ENCODE assay signal across 24 mouse cellular contexts in the genomic region with DNA sequence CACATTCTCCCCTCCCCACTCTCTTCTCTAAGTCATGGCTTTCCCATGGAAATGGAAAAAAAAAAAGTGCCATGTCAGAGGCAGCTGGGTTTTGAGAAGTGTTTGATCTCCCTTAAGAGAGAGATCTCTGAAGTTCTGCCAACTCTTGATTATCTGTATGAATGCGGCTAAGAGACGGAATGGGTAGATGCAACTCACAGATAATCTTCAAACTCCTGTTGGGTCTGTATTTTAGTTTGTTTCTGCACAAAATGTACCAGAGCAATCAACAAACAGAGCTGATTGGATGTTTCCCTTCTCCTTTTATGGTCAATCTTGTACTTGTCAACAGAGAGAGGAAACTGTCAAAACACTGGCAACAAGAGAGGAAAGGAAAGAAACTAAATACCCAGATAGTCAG. TPM values are rescaled to one million over a fixed set of nuclear protein-coding genes. Genes with fewer than 3 reads are reported as not detected.
A peak's percentile ranks its signal among the peaks of the same experiment; 100 is the strongest.
DNase-seq lines count a peak whose midpoint lies in the region; TF ChIP-seq lines count a peak whose summit lies in the region.
"Had no signal": no experiment of that assay in that cellular context is flagged by ENCODE, and none has a peak within 500 bp of the region (broad histone marks: within the 10 kb centered on the region; RNA-seq: fewer than 3 reads in every experiment).

No protein-coding gene starts in this region.

- H3K36me3 ChIP-seq in thymus, adult 2 months (ENCODE audit: control insufficient read depth, insufficient read depth, low read length), result no peaks in the 10 kb centered on the region
- H3K36me3 ChIP-seq: embryonic facial prominence, embryonic 15.5 days; heart, embryonic 13.5 days; hindbrain, embryonic 12.5 days; limb, embryonic 10.5 days; midbrain, embryonic 12.5 days; stomach, embryonic 15.5 days had no signal

- no peak for TF ChIP-seq POLR2A in thymus, adult 2 months (IDR thresholded peaks at IDR 0.05; ENCODE audit: control insufficient read depth, extremely low read depth, insufficient read depth, low read length, poor library complexity)

- peaks cover 23% of the 10 kb centered on the region for H3K4me1 ChIP-seq in thymus, adult 2 months (replicated peaks; ENCODE audit: control insufficient read depth, insufficient read depth, low read length)
- H3K4me1 ChIP-seq: embryonic facial prominence, embryonic 15.5 days; heart, embryonic 13.5 days; stomach, embryonic 15.5 days had no signal

- intact Hi-C loops in heart, postnatal 14 days (cut with DNase I), result no loop called here

- no peak overlapping the region for H3K4me3 ChIP-seq in thymus, adult 2 months (ENCODE audit: control insufficient read depth, insufficient read depth, low read length)
- H3K4me3 ChIP-seq: embryonic facial prominence, embryonic 15.5 days; heart, embryonic 13.5 days; hindbrain, embryonic 12.5 days; limb, embryonic 10.5 days; midbrain, embryonic 12.5 days; stomach, embryonic 15.5 days had no signal

- no peaks in the 10 kb centered on the region for H3K27me3 ChIP-seq in thymus, adult 2 months (ENCODE audit: control insufficient read depth, insufficient read depth, low read length)
- H3K27me3 ChIP-seq: embryonic facial prominence, embryonic 15.5 days; heart, embryonic 13.5 days; hindbrain, embryonic 12.5 days; midbrain, embryonic 12.5 days; stomach, embryonic 15.5 days had no signal

- peak overlapping the region; percentile 76 for H3K27ac ChIP-seq in thymus, adult 2 months (ENCODE audit: control insufficient read depth, insufficient read depth, low read length)
- H3K27ac ChIP-seq: embryonic facial prominence, embryonic 15.5 days; heart, embryonic 13.5 days; hindbrain, embryonic 12.5 days; limb, embryonic 10.5 days; midbrain, embryonic 12.5 days; stomach, embryonic 15.5 days had no signal

- peak; percentile 0 for DNase-seq in heart, adult 8-10 months (ENCODE audit: low spot score)
- DNase-seq in heart, postnatal 14 days, result no peak
- DNase-seq in thymus, adult 2 months, result no peak
- DNase-seq in thymus, postnatal 36 days, result no peak
- DNase-seq in adipocyte (ENCODE audit: low spot score), result peak; percentile 54
- DNase-seq in naive thymus-derived CD4-positive, alpha-beta T cell, adult 2 months (ENCODE audit: low read depth), result peak; percentile 53
- no peak for DNase-seq in left cerebral cortex, adult 9 months (ENCODE audit: low spot score in 2 of 2)
- DNase-seq in kidney, adult 11 months, result no peak
- DNase-seq: adrenal gland, postnatal 36 days; cerebellum, adult 18-20 months; cerebellum, postnatal 36 days; embryo, embryonic 11 days; gastrocnemius, postnatal 25 days; heart, adult 18-20 months; kidney, adult 2 months; kidney, postnatal 10 days; liver; retina, postnatal 1 day had no signal

- TF ChIP-seq CTCF in thymus, adult 2 months (IDR thresholded peaks at IDR 0.05; ENCODE audit: borderline replicate concordance, control insufficient read depth, extremely low read depth, insufficient read depth, low read length, poor library complexity), result no peak

- 2% methylated on average over 2 of the region's 2 CpGs for WGBS in thymus, adult 2 months

RNA-seq across cellular contexts. Expression of a gene that starts 55.9 kb away (rescaled TPM):
- total RNA-seq in heart, adult 8-10 months (2022), result 10 to 100 TPM; 25.9 to 33.7 (median 29.7) TPM
- 10 to 100 TPM; 33.2 to 34.5 TPM for total RNA-seq in heart, postnatal 14 days (2021)
- 99.1 and 106 TPM in 2 replicates for polyA plus RNA-seq in thymus, adult 2 months (2012; rRNA removed)

Comparison
In these comparisons a context has a peak if more than half of its experiments do, and no peak if none do; other contexts are left out.
1. DNase-seq: peak in heart, adult 8-10 months (single experiment), adipocyte (single experiment) and naive thymus-derived CD4-positive, alpha-beta T cell, adult 2 months (single experiment); none in heart, postnatal 14 days (0 of 2), thymus, adult 2 months (single experiment), thymus, postnatal 36 days (0 of 2), left cerebral cortex, adult 9 months (0 of 2) and kidney, adult 11 months (single experiment).